42 mouse cellular contexts compared by ENCODE assay signal in the genomic region with DNA sequence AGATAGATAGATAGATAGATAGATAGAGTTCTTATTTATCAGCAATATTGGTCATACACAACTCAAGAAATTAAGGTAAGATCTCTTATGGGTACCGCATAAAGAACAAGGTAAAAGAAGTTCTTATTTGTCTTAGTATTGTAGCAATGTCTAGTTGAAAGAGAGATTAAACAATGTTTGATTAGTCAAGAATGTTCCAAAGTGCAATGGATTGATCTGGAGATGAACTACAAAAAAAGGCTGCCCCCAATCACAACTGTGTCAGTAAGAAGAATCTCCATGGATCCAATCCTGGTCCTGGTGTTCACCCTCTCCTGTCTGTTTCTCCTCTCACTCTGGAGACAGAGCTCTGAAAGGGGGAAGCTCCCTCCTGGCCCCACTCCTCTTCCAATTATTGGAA. TPM values are rescaled to one million over a fixed set of nuclear protein-coding genes. Genes with fewer than 3 reads are reported as not detected.
"Had no signal": no experiment of that assay in that cellular context is flagged by ENCODE, and none has a peak within 500 bp of the region (broad histone marks: within the 10 kb centered on the region; RNA-seq: fewer than 3 reads in every experiment).

A gene (plus strand): TSS at position 268 of the 400 bp plus-strand sequence.

RNA-seq across cellular contexts. Expression of the gene that starts here (rescaled TPM):
- total RNA-seq: heart, postnatal 10 days; heart, postnatal 14 days; heart, postnatal 25 days; heart, postnatal 36 days; heart, postnatal 4 days; hematopoietic stem cell, adult 5-6 weeks; hindbrain, postnatal 0 days; layer of hippocampus, adult 18-20 months; layer of hippocampus, adult 2 months; layer of hippocampus, adult 8-10 months; layer of hippocampus, postnatal 10 days; layer of hippocampus, postnatal 14 days; layer of hippocampus, postnatal 25 days; layer of hippocampus, postnatal 36 days; left cerebral cortex, adult 18-20 months; left cerebral cortex, adult 2 months had no signal
- polyA plus RNA-seq: heart, embryonic 10.5 days; heart, embryonic 11.5 days; heart, embryonic 12.5 days; heart, embryonic 13.5 days; heart, embryonic 14.5 days; heart, embryonic 15.5 days; heart, embryonic 16.5 days; heart, postnatal 0 days; hindbrain, embryonic 10.5 days; hindbrain, embryonic 11.5 days; hindbrain, embryonic 12.5 days; hindbrain, embryonic 13.5 days; hindbrain, embryonic 14.5 days; hindbrain, embryonic 15.5 days; hindbrain, embryonic 16.5 days; hindbrain, postnatal 0 days; inflammation-experienced regulatory T-cells, adult 6 months; intestine, embryonic 14.5 days; intestine, embryonic 15.5 days; intestine, embryonic 16.5 days; intestine, postnatal 0 days; kidney, adult 2 months; kidney, embryonic 14.5 days; kidney, embryonic 15.5 days; kidney, embryonic 16.5 days; kidney, postnatal 0 days; large intestine, adult 2 months had no signal
